Mouse (Mus musculus): ENCODE data around the gene Il10ra.

Il10ra gene

DNA sequence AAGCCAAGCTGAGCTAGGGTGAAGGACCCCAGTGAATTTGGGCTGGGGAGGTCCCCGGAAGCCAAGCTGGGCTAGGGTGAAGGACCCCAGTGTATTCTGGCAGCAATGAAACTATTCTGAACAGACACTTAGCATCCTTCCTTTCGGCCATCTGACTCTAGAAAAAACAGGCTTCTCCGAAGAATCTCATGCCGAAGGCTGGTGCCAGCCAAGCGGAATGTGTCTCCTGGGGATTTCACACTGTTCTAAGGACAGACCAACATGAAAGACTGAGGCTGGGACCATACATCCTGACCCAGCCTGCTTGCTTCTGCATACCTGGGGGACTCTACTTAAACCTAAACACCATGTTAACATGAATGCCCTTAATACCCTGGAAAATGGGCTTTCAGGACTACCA lies 7.1 kb downstream of the Il10ra start:
- CTCF ChIA-PET, result no interaction called here

DNA sequence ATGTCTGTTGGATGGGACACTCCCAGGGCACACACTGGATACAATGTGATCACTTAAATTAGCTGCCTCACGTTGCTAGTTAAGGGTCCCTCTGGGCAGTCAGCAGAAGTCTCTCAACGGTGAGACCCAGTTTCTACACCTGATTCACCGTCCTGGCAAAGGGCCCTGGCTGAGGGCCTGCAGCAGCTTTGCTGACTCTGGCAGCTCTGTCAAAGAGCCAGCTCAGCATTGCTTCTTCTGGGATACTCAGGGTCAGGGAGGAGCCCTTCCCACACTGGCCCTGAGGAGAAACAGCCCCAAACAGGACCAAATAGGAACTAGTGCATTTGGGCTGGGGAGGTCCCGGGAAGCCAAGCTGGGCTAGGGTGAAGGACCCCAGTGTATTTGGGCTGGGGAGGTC lies 7.5 kb downstream of the Il10ra start:
- CTCF ChIA-PET, result no interaction called here

DNA sequence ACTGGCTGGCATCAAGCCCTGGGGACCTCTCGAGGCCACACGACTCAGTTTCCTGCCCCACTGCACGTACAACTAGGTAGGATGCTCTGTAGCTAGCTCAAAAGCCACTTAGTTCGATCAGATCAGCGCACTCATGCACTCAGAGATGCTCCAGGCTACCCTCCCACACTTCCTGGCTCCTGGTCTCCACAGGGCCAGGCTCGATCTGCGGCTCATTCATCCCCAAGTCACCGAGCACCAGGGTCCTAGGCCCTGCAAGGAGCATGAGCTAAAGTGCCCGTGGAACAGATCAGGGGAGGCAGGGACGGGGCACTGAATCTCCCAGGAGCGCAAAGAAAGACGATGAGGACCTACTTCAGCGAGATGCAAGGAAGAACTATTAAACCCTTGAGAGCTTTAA lies 9.9 kb downstream of the Il10ra start:
- CTCF ChIA-PET, result interaction anchor here (1.2 to 1.3 kb wide), 2 partner anchors 9 to 23 kb away, joined by 3 read pairs; no protein-coding TSS in a partner anchor

DNA sequence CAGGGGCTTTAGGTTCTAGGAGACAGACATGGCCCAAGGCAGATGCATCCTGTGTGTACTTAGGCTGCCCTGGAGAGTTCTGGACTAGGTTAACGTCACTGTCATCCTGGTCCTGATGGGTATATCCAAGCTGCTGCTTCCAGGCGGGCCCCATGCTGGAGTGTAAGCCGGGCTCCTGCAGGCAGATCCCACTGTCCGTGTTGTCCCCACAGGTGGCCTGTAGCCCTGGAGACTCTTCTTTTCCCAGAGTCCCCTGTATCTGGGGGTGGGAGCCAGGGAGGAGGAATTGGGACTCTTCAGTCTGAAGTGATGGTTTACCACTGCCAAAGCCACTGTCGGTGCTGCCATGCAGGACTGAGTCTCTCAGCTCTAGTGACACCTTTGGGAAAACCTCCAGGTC lies 13.0 kb downstream of the Il10ra start:
- CTCF ChIA-PET, result no interaction called here

DNA sequence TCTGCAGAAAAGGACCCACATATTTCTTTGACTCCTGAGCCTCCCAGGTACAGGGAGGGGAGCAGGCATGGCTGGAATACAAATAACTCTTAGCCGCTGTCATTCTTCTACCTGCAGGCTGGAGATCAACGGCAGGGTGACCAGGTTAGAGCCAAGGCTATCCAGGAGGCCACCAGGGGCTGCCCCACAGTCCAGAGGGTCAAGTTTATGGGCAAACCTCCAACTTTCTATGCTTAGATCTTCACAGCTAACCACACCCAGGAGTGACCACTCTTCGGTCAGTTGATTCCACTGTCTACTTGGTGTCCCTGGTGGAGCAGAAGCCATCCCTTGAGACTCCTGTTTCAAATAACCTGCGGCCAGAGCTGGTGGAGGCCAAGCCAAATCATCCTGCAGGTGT lies 13.5 kb downstream of the Il10ra start:
- CTCF ChIA-PET, result no interaction called here

DNA sequence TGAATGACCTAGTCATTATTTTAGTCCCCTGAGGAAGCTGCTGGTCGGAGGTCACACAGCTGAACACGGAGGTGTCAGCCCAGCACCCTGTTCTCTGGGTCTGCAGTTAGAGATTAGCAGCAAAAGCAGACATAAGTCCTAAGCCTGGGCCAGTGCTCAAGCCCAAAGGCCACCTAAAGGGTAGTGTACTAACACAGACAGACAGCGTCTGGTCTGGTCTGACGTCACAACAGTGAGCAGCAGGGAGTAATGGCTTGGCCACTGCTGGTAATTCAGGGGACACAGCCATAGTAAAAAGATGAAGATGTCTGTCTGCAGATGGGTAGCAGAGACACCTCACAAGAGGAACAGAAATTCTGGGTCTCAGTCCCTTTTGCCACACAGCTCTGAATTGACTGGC lies 14.3 kb downstream of the Il10ra start:
- CTCF ChIA-PET, result interaction anchor here (0.6 to 1.0 kb wide), 2 partner anchors 16 to 19 kb away, joined by 3 to 13 read pairs; no protein-coding TSS in a partner anchor

DNA sequence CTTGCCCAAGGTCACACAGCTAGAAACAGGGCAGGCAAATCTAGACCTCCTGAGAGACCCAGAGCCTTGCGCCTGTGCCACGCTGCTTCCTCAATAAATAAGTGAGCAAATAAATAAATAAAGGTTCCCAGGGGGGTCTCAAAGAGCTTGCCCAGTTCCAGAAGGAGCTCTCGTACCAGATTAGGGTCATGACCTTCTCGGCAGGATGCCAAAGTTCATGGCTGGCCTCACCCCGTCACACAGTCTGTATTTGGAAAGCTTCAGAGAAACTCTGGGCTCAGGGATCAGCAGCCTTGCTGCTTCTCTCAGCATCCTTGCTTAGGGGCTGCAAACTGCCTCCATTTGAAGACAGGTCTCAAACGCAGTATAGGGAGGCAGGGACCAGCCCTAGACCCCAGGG lies 14.9 kb downstream of the Il10ra start:
- CTCF ChIA-PET, result interaction anchor here (0.5 to 1.1 kb wide), 4 partner anchors 17 to 674 kb away, joined by 3 to 20 read pairs (median 8); no protein-coding TSS in a partner anchor

DNA sequence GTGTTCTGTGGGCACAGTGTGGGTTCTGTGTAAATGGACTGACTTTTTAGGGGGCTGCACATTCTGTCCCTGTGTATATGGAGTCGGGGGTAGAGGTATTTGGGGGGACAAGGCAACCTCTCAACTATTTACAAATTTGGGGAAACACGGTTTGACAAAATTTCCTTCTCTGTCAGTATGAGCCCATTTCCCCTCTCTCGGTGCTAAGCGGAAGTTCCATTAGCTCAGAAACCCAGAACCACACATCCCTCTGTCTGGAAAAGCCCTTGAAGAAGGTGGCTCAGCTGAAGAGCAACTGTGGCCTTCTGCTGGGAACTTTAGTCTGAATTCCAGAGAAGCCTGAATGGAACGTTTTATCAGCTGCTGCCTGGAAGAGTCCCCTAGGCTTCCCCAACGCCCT lies 16.6 kb downstream of the Il10ra start:
- CTCF ChIA-PET, result no interaction called here

DNA sequence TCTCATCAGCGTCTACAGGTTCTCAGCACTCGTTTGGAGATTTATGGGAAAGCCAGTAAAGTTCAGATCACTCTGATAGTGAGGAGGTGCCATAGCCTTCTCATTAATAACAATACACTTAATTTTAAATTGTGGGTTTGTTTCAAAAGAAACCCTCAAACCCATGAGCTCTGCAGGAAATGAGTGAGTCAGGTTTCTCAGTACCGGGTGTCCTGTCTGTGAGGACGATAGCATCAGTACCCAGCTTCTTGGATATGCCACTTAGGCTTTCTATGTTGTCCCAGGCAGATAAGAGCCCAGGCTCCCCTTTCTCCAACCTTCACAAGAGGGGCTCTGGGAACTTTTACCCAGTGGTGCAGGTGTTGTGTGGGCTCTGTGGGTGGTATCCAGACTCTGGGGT lies 17.0 kb downstream of the Il10ra start:
- CTCF ChIA-PET, result no interaction called here

DNA sequence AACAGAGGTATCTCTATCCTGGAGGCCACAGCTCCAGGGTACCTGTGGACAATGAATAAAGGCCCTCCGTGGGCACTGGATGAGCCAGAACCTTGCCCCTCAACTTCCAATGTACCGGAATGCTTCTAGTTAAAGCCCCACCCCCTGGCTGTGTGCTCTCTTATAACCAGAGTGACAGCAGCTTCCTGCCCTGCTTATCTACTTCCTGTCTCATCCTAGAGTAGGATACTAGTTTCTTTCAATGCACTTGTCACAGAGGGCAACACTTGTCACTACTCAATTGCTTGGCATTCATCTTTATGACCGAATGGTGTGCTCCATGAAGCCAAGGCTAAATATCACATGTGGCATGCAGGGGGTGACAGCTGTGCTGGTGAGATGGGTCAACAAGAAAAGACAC lies 17.7 kb downstream of the Il10ra start:
- CTCF ChIA-PET, result interaction anchor here (0.5 to 1.9 kb wide), 4 partner anchors 12 to 48 kb away, joined by 3 to 6 read pairs (median 3); no protein-coding TSS in a partner anchor

DNA sequence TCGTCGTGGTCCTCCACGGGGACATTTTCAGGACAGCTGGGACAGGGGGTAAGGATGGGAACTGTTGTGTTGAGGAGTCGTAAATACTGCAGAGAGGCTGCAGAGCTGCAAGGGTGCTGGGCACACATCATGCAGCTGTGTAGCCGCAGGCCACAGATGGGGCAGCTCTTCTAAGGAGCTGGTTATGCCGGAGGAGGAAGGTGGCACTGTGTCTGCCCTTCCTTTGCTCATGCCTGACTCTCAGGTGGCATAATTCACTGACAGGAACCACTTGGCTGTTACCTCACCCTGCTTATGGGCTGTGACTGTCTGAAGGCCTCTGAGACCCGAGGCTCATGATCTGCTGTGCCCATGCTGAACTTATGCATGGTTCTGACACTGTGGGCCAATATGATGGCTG lies 18.6 kb downstream of the Il10ra start:
- CTCF ChIA-PET, result interaction anchor here (1.0 to 1.9 kb wide), 3 partner anchors 9 to 15 kb away, joined by 3 to 6 read pairs (median 3); no protein-coding TSS in a partner anchor

DNA sequence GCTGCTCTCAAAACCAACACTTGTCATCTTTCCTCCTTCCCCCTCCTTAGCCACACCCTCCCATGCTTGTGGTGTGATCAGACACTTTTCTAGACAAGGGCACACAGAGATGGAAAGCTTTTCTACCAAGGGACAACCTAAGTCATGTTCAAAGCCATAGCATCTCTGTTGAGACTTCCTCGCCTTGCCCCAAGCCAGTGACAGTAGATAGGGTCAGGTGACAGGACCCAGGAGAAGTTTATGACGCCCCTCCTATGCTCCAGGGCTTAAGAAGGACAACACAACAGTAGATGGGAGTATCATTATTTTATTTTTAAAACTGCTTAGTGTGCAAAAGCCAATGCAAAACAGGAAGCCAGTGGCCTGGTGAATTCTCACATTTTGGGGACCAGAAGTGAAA lies 21.4 kb downstream of the Il10ra start:
- CTCF ChIA-PET, result no interaction called here

DNA sequence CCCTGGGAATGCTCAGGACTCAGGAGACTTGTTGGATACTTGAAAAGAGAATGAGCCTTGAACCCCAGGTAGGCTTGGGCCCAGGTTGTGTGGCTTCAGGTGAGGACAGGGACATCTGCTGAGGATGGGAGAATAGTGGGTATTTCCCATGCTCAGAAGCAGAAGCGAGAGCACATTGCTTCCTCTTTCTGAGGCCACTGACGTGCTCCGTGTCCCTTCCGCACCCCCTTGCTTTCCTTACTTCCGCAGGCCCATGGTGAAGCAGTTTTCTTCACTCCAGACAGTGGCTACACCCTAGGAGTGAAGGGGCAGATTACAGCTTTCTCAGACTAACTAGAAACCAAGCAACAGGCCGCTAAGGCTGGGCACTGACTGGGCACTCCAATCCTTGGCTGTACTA lies 22.9 kb downstream of the Il10ra start:
- CTCF ChIA-PET, result no interaction called here

DNA sequence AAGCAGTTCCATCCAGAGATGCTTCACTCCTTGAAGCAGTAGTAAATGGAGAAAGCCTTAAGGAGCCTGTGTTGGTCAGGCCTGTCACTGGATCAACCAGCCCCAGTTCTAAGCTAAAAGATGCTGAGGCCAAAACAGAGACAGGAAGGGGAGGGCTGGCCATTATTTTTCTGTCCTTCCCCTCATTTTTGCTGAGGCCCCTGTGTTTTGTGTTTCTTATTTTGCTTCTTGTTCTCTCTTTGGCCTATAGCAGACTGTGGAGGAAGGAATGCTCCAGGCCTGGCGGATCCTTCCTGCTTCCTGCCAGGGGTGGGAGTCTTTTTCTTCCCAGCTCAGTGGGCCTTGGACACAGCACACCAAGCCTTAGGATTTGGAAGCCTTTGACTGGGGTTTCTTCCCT lies 23.5 kb downstream of the Il10ra start:
- CTCF ChIA-PET, result no interaction called here

DNA sequence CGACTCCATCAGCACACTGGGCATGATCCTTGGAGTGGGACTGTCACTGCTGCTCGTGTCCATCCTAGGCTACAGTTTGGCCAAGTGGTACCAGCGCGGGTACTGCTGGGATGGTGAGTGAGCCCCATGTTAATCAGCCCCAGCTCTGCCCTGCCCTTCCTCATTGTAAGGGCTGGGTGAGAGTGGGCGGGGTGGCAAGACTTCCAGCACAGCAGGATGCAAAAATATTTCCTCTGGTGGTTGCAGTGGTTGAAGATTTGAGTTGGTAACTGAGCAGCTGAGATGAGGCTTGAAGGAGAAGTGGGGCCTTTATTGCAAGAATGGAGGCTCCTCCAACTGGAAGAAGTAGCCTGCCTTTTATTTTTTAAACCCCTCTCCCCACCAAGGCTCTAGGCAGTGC lies 27.6 kb downstream of the Il10ra start:
- CTCF ChIA-PET, result interaction anchor here (0.7 kb wide), 1 partner anchor 53 kb away, joined by 7 read pairs; no protein-coding TSS in a partner anchor

DNA sequence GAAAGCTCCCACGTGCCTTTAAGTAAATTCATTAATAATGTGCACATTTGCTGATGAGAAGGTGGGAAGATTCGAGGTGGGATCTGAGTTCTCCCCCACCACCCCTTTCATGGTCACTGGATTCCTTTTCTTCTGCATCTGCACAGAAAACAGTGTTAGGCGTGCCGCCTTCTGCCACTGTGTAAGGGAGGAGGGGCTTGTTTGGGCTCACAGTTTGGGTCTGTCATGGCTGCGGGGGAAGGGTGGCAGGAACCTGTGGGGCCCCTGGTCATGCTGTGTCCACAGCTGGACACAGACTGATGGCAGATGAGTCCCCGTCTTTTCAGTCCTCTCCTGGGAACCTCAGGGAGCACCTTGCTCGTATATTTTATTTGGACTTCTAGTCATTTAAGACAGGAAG lies 32.2 kb downstream of the Il10ra start:
- CTCF ChIA-PET, result interaction anchor here (0.6 to 1.2 kb wide), 2 partner anchors 152 to 180 kb away, joined by 3 to 5 read pairs; no protein-coding TSS in a partner anchor

DNA sequence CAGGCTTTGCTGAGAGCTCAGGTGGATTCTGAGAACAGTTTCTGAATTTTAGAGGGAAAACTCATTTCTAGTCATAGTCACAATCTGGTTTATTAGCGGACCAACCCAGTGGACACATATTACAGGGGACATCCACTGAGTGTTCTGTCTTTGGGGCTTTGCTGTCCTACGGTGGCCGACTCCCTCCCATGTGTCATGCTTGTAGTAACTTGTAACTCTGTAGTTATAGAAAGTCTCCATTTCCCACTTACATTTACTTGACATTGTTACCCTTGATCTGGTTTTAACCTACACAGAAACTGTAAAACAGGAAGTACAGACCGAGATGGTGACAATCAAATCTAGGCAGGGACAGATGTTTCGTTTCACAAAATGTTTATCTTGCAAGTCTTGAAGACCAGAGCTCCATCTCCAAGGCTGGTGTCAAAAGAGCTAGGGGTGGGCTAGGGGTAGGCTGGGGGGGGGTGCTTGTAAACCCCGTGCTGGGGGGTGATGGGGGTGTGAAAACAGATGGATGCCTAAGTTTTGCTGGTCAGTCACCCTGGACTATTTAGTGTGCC lies 33.2 kb downstream of the Il10ra start:
- CTCF ChIA-PET, result interaction anchor here (0.8 to 1.2 kb wide), 6 partner anchors 14 to 171 kb away, joined by 3 to 13 read pairs (median 4); no protein-coding TSS in a partner anchor

DNA sequence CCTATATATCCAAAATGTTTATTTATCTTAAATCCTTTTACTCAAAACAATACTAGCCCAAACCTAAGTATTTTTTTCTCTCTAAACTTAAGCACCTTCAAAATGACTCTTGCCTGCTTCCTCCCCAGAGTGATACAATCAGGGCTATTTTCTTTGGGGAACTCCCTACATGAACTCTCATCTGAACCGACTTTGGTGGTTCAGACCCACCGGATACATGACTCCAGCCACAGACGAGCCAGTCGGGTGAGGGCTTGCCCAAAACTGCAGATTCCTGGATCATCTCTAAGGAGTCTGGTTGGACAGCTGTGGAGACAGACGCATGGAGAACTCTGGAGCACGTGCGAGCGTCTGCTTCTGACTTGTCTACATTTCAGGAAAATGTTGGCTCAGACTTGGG lies 39.6 kb downstream of the Il10ra start:
- CTCF ChIA-PET, result no interaction called here

DNA sequence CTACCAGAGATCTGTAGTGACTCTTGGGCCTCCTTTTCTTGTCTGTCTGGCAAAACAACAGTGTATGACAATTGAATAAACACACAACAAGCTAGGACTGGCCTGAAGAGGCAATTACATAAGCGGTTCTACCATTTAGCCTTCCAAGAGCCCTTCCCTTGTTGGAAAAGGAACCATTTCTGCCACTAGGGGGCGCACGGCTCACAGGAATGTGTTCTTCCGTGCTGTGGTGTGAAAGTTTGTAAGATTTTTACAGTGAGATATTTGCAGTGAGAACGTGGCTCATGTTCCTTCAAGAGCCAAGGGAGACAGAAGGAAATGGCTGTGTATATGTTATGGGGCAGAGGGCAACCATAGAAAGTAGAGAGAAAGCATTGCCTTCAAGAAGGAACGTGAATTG lies 47.4 kb downstream of the Il10ra start:
- CTCF ChIA-PET, result interaction anchor here (0.9 to 1.5 kb wide), 4 partner anchors 14 to 1114 kb away, joined by 3 to 6 read pairs (median 4); partner anchors contain the start of gene C1qtnf5

DNA sequence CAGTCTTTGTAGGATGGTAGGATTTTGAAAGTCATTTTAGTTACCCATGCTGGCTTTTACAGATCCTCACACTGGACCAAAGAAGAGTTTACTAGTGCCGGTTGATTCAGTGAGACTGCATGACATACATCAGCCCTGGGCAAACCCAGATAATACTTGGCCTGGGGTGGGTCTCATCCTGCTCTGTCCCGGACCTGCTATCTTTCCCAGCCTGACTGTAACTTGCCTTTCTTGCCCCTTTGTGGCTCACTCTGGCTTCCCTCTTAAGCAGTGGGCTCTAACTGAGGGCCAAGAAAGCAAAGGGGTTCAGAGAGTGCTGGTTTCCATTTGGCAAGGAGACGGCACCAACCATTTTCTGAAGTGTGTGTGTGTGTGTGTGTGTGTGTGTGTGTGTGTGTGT lies 49.3 kb downstream of the Il10ra start:
- CTCF ChIA-PET, result no interaction called here

DNA sequence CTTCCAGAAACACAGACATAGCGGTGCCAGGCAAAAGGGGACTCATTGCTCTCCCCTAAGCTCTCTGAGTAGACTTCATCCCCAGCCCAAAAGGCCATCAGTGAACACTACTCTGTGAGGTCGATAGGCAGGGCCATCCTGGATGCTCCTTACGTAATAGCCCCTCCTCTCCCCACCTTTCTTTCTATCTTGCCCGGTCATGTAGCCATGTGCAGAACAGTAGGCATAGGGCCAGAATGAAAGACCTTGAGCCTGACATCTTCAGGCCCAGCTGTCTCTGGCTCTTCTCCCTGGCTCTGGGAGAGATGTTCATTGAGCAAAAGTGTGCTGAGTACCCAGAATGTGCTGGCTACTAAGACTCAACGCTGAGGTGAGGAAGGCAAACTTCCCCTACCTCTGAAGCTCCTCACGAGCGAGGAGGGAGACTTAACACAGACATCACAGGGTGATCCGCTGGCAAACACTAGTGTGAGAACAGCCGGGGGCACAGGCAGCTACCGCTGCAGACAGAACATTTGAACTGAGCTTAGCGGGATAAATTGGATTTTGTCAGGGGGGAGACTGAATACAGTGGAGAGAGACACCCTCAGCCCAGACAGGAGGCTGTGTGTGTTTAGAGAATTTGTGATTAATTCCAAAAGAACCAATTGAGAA lies 53.3 kb downstream of the Il10ra start:
- CTCF ChIA-PET, result no interaction called here

DNA sequence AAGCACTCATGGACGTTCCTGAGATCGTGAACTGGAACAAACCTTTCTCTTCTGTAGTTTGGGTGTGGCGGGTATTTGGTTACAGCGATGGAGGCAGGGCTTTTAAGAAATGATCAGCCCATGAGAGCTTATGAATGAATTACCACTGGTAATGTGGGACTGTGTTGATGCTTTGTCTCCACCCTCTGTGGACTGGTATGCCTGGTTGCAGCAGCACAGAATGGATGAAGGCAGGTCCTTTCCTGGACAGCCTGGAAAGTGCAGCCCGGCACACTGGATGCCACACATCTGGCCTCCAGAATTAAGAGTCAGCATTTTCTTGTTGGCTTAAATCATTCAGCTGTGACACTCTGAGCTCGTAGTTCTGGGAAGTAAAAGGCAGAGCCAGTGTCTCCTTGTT lies 56.9 kb downstream of the Il10ra start:
- CTCF ChIA-PET, result no interaction called here

DNA sequence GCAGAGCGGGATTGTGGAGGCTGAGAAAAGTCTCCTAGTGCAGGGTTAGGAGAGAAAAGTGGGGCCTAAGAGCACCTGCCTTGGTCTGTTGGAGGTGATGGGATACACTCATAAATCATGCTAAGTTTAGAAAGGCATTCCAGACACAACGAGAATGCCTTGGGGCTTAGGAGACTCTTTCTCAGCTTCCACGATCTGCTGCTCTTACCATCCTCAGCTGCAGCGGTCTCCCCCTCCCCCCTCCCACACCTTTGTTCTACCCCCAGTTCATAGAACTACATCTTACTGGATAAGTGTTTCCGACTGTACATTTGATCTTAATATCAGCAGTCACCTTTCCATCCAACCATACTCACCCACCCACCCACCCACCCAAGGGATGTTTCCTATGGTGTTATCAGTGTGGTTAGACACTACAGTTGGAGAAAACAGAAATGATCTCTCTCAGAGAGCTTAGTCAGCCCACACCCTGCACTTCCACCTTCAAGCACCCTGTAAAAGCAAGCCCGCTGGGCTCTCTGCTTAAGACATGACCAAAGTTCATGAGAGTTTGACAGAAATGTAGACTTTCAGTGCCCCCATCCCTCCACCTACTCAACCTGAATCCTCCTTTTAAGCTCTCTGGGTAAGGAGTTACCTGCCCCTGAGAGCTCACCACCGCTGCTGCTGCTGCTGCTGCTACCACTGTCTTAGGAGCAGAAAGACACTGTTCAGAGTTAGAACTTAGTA lies 61.8 kb downstream of the Il10ra start:
- CTCF ChIA-PET, result interaction anchor here (0.6 kb wide), 1 partner anchor 9 kb away, joined by 4 read pairs; no protein-coding TSS in a partner anchor

Data from spleen, embryonic (tissue).